Mouse (Mus musculus) 416B (cell line): ENCODE results near the gene Rpl23.

Experiments
- DNase-seq: peaks from one replicate; pipeline ENCODE4 v3.0.0; 2011; ENCODE audit warnings: low read depth

Gene Rpl23

GRCm38 (mm10) chr11:97781832-97782563, at the start of gene Rpl23:
Rpl23 (minus strand) TSS chr11:97782437.
- peak; percentile 98 for DNase-seq

GRCm38 (mm10) chr11:97832001-97832400, 49.8 kb upstream of the Rpl23 start:
- no peak for DNase-seq

GRCm38 (mm10) chr11:97830501-97830900, 48.3 kb upstream of the Rpl23 start:
- DNase-seq: no peak

- peak; percentile 97 for DNase-seq
Measured at GRCm38 (mm10) chr11:97829913-97830476, 47.8 kb upstream of the Rpl23 start.

GRCm38 (mm10) chr11:97829365-97829764, 47.1 kb upstream of the Rpl23 start:
- no peak for DNase-seq

- DNase-seq: no peak
Measured at GRCm38 (mm10) chr11:97827654-97828053, 45.4 kb upstream of the Rpl23 start.

GRCm38 (mm10) chr11:97826414-97826813, 44.2 kb upstream of the Rpl23 start:
- peak; percentile 71 for DNase-seq

GRCm38 (mm10) chr11:97825971-97826370, 43.7 kb upstream of the Rpl23 start:
- peak; percentile 36 for DNase-seq

GRCm38 (mm10) chr11:97825295-97825694, 43.1 kb upstream of the Rpl23 start:
- peak; percentile 62 for DNase-seq

- DNase-seq: no peak
Measured at GRCm38 (mm10) chr11:97824895-97825294, 42.7 kb upstream of the Rpl23 start.

GRCm38 (mm10) chr11:97824168-97824567, 41.9 kb upstream of the Rpl23 start:
- no peak for DNase-seq

- DNase-seq: no peak
Measured at GRCm38 (mm10) chr11:97822840-97823603, 40.8 kb upstream of the Rpl23 start.

- DNase-seq: peak; percentile 91
Measured at GRCm38 (mm10) chr11:97821401-97822064, 39.3 kb upstream of the Rpl23 start.

- DNase-seq: peak; percentile 73
Measured at GRCm38 (mm10) chr11:97820840-97821239, 38.6 kb upstream of the Rpl23 start.

GRCm38 (mm10) chr11:97819923-97820322, 37.7 kb upstream of the Rpl23 start:
- no peak for DNase-seq

- no peak for DNase-seq
Measured at GRCm38 (mm10) chr11:97819102-97819501, 36.9 kb upstream of the Rpl23 start.

- DNase-seq: no peak
Measured at GRCm38 (mm10) chr11:97818571-97818970, 36.3 kb upstream of the Rpl23 start.

- no peak for DNase-seq
Measured at GRCm38 (mm10) chr11:97818003-97818402, 35.8 kb upstream of the Rpl23 start.

- DNase-seq: no peak
Measured at GRCm38 (mm10) chr11:97817379-97817778, 35.1 kb upstream of the Rpl23 start.

GRCm38 (mm10) chr11:97816916-97817315, 34.7 kb upstream of the Rpl23 start:
- no peak for DNase-seq

GRCm38 (mm10) chr11:97816176-97816575, 33.9 kb upstream of the Rpl23 start:
- DNase-seq: no peak

- no peak for DNase-seq
Measured at GRCm38 (mm10) chr11:97815736-97816135, 33.5 kb upstream of the Rpl23 start.
